Mouse (Mus musculus) c-Kit-positive CD71-negative TER-119-negative erythroid progenitor cells, embryonic 14.5 days (primary cell): Measurements from ENCODE around the gene B4galnt1.
"Not testable (repeated sequence)": the region's sequence is repeated elsewhere in the genome, so short reads cannot be mapped to it uniquely, and the experiment has no call there.

ENCODE experiments used
- DNase-seq: peaks from one replicate; pipeline ENCODE4 v3.0.0-alpha.2; 2013; ENCODE audit warnings: low read depth

The B4galnt1 gene

GRCm38 (mm10) chr10:127189651-127190381 lies 24.8 kb downstream of the B4galnt1 start, which contains the start of gene Arhgef25:
TSS of gene Arhgef25 (minus strand) at chr10:127190083.
- no peak for DNase-seq

GRCm38 (mm10) chr10:127190398-127191190 lies 25.6 kb downstream of the B4galnt1 start:
- DNase-seq, result no peak

GRCm38 (mm10) chr10:127191191-127192056 lies 26.4 kb downstream of the B4galnt1 start:
- no peak for DNase-seq

- DNase-seq, result not testable (repeated sequence)
Measured at GRCm38 (mm10) chr10:127192057-127192328, 27.0 kb downstream of the B4galnt1 start.

GRCm38 (mm10) chr10:127193011-127193410 lies 28.0 kb downstream of the B4galnt1 start:
- DNase-seq, result no peak

- no peak for DNase-seq
Measured at GRCm38 (mm10) chr10:127194428-127195327, 29.7 kb downstream of the B4galnt1 start.

DNA sequence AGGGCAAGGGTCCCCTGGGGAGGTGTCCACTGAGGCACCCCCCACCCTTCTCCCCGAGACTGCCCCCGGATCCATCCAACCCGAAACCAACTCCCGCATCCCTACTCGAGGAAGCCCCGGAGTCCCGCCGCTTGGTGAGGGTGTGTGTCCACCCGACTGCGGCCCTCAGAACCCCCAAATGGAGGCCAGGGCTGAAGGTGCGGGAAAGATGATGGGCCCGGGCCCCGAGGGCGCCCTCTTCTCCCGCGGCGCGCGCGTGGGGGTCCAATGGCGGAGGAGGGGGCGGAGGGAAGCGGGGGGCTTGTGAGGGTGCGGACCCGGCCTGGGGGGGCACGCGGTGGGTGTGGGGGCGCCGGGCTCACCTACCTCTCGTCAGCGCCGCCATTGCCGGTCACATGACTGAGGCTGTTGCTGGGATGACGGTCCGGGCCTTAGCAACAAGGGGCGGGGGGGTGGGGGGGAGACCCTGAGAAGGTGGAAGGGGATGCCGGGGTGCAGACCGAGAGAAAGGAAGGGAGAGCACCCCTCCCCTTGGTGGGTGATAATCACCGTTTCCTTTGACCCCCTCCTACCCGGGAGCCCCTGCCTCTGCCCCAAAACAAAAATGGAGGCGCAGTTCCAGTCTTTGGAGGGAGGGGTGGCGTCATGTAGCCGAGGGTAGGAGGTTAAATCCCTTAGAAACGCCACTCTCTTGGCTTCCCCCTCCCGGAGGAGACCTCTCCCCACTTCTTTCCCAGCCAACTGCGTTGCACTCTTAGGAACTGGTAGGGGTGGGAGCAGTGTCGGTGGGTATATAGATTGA lies 30.5 kb downstream of the B4galnt1 start, which contains the start of gene Dtx3:
TSS of gene Dtx3 (minus strand) at position 401 of the 802 bp plus-strand sequence.
- DNase-seq, result no peak

DNA sequence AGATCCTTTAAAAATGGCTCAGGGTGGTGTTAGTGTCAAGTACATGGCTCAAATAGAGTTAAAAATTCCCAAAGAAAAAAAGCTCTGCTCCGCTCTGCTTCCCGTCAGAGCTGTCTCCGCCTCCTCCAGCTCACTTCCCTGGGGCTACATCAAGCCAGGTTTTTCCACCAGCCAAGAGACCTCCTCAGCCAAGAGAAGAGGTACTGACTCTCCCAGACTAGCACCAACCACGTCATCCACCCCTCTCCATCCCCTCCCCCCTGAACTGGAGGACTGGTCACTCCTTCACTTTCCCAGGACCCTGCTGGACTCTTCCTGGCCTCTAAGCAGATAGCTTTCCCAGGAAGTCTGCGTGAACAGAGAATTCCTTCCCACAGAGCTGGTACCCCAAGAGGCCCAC lies 31.4 kb downstream of the B4galnt1 start:
- no peak for DNase-seq

- DNase-seq, result no peak
Measured at GRCm38 (mm10) chr10:127197104-127197503, 32.1 kb downstream of the B4galnt1 start.

- no peak for DNase-seq
Measured at GRCm38 (mm10) chr10:127197505-127198110, 32.6 kb downstream of the B4galnt1 start.

DNA sequence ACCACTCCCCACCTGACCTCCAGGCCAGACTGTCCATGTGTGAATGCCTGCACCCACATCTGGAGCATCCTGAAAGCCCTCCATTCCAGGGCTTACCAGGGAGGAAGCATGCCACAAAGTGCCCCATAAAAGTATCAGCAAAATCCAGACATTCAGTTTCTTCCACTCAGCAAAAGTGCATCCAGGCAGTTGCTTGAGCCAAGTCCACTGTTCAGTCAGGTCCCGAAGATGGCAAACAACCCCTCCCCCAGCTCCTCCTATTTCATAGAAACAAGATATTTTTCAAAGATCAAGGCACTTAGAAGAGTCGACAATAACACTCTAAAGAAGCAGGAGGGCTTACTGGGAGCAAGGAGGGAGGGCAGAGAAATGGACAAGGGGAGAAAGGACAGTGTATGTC lies 33.5 kb downstream of the B4galnt1 start:
- DNase-seq, result no peak

DNA sequence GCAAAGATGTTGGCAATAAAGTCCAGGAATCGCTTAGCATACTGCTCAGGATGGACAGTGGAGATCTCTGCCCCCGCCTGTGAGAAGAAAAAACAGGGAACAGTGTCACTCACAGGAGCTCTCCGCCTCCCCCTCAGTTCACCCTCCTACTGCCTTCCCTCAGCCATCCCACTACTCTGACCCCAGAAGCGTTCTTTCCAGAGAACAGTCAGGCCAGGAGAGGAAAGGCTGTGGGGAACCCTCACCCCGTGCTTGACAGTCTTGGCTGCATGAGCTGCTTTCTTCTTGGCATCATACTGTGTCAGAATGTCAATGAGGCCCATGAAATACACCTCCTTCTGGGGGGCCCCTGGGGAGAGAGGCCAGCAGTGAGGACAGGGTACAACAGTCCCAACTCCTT lies 34.0 kb downstream of the B4galnt1 start:
- no peak for DNase-seq

DNA sequence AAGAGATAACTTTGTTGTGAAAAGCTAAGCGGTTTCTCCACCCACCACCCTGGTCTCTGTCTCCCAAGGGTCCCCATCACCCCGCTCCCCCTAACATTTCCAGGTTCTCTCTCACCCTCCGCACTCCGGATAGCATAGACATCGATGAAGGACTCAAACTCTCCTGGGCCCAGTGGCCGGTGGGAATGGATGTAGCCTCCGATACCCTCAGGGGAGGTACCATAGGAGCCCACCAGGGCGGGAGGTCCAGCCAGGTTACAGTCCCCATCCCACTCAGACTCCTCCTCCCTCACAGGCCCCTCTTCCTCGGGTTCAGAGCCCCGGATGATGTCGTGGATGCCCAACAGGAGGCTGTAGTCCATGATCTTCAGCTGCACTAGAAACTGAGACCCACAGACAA lies 34.4 kb downstream of the B4galnt1 start:
- DNase-seq, result no peak

- DNase-seq, result no peak
Measured at GRCm38 (mm10) chr10:127200279-127200678, 35.3 kb downstream of the B4galnt1 start.

DNA sequence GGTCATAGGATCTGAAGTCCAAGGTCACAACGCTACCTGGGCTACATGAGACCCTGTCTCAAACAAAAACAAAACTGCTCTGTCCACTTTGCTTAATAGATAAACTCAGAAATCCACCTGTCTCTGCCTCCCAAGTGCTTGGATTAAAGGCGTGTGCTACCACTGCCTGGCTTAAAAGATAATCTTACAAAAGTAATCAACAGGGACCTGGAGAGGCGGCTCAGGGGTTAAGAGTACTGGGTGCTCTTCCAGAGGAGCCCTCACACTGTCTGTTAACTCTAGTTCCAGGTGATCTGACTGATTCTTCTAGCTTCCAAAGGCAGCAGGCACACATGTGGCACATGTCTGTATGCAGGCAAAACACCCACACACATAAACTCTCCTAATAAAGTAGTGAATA lies 38.1 kb downstream of the B4galnt1 start:
- no peak for DNase-seq

- DNase-seq, result no peak
Measured at GRCm38 (mm10) chr10:127204589-127204988, 39.6 kb downstream of the B4galnt1 start.

DNA sequence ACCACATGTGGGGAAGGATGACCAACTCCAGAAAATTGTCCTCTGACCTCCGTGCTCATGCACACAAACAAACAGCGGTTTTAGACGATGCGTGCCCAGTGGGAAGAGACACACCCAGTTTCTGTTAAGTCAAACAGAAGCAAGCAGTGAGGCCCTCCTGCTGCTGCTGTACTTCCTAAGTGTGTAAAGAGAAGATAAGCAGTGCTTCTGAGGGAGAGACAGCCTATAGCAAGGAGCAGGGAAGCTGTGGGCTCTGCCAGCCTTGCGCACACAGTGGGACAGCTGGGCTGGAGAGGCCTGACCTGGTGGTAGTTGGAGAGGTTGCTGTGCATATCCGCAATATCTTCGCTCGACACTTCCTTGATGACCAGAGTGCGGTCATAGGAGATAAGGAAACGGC lies 40.3 kb downstream of the B4galnt1 start:
- DNase-seq, result no peak

GRCm38 (mm10) chr10:127208921-127209320 lies 43.9 kb downstream of the B4galnt1 start:
- DNase-seq, result no peak

DNA sequence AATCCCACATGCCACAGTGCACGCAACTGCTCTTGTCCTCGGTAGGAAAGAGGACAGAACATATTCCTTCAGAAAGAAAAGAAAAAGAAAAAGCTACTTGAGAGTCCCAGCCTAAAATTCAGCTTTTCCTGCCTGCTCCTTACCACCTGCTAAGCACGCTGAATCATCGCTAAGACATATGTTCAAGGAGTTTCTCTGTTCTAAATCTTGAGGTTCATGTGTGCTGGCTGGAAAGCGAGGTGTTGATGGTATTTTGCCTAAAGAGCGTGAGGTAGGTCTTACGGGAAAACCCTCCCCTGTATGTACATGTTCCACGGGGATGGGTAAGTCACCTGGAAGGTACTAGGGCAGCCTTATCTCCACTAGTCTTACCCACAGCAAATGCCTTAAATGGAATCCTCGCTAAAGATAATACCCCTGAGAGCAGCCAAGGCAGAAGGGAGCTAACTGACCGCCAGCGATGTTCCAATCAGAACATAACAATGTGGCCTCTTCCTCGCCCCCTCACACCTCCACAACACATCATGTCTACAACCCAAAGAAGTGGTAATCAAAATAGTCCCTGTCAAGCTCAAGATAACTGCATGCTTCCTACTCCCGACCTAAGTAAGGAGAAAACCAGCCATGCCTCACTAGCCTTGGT lies 45.0 kb downstream of the B4galnt1 start:
- DNase-seq, result no peak

DNA sequence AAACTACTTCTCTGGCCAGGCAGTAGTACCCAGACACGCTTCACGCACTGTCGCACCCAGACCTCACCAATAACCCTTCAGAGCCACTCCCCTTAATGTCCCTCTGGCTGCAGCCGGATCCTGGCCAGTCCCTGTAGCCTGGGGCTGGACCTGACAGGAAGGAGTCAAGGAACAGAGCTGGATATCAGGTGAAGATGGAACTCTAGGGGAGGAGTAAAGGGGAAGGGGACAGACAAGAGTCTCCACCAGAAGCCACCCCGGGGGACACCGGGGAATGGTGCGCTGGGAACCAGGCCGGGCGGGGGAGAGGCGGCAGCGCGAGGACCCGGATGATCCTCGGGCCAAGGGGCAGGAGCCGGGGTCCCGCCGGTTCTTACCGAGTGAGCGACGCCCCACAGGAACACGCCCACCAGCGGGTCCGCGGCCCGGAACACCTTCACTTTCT lies 46.0 kb downstream of the B4galnt1 start:
- DNase-seq, result no peak
